Mouse (Mus musculus) kidney, postnatal 0 days (tissue): ENCODE measurements at regions not wholly inside any gene's neighbourhood (a gene's known extent, or its start where the extent isn't known, plus 50 kb on each side); places are given as distances from the start of the nearest gene placed in this dataset.
A peak's percentile ranks its signal among the peaks of the same experiment; 100 is the strongest.

Experiments
- ATAC-seq: fragments of 200-750 bp; cut with Nextera tagmentation; replicated peaks from 2 replicates; pipeline ENCODE4 v1.8.0; 2017; ENCODE audit warnings: low read depth, moderate number of reproducible peaks, moderate TSS enrichment, moderate library complexity; ENCODE audit not compliant: low FRiP score
- DNase-seq: peaks from one replicate; pipeline ENCODE4 v3.0.0-alpha.2; 2016; ENCODE audit warnings: low spot score
- H3K27ac ChIP-seq: fragments of 300-500 bp; sonication (generic); 2 replicates; pipeline ENCODE4 v1.5.1; 2014; ENCODE audit warnings: mild to moderate bottlenecking
- H3K27me3 ChIP-seq: fragments of 300-500 bp; sonication (generic); 2 replicates; pipeline ENCODE4 v1.6.1; 2014; ENCODE audit warnings: low read length, mixed read lengths; ENCODE audit not compliant: insufficient read depth
- H3K36me3 ChIP-seq: fragments of 300-500 bp; sonication (generic); 2 replicates; pipeline ENCODE4 v1.6.1; 2014; ENCODE audit warnings: low read length, mixed read lengths; ENCODE audit not compliant: insufficient read depth
- H3K4me1 ChIP-seq: fragments of 300-500 bp; sonication (generic); replicated peaks from 2 replicates; pipeline ENCODE4 v1.6.1; 2014; ENCODE audit warnings: antibody characterized with exemption, low read length, mixed read lengths; ENCODE audit not compliant: insufficient read depth
- H3K4me2 ChIP-seq: fragments of 300-500 bp; sonication (generic); 2 replicates; pipeline ENCODE4 v1.6.1; 2014; ENCODE audit warnings: mild to moderate bottlenecking, low read length, moderate library complexity, mixed read lengths
- H3K4me3 ChIP-seq: fragments of 300-500 bp; sonication (generic); replicated peaks from 2 replicates; pipeline ENCODE4 v1.5.1; 2014; ENCODE audit warnings: low read depth, low read length
- H3K9ac ChIP-seq: fragments of 300-500 bp; sonication (generic); 2 replicates; pipeline ENCODE4 v1.6.1; 2014; ENCODE audit warnings: low read depth, low read length
- H3K9me3 ChIP-seq: fragments of 300-500 bp; sonication (generic); replicated peaks from 2 replicates; pipeline ENCODE4 v1.6.1; 2016; ENCODE audit warnings: low read length, inconsistent platforms, mixed read lengths
- CTCF ChIP-seq: IDR thresholded peaks from 2 replicates; pipeline ENCODE4 v1.5.1; 2016; ENCODE audit warnings: antibody characterized with exemption, low read depth, mild to moderate bottlenecking, moderate library complexity
- WGBS: fragments of 180-500 bp; shearing (Covaris S2); extraction: QIAGEN DNeasy Blood & Tissue Kit; methylation state at CpG from one replicate; pipeline ENCODE4 v1.1.7; 2014; 5-methylcytosine and 5-hydroxymethylcytosine counted together

DNA sequence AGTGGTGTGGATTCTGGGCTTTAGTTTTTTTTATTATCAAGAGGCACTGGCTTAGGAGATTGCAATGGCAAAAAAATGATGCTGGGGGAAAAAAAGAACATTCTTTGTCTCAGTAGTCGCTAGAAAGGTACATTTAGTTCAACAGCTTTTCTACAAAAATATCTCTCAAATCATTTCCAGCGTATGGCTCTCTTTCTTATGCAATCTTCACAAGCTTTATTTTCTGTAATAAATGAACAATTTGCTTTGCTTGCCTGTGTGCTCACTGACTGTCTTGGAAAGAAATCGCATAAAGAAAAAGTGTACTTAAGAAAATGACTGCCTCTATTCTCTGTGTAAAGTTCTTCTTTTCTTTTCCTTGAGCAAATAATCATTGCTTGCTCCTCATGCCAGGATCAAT, 742.1 kb upstream of the Lrrc4c start:
- no peaks in the 10 kb centered on the region for H3K4me1 ChIP-seq
- H3K27ac ChIP-seq: no peak overlapping the region
- H3K9me3 ChIP-seq: no peaks in the 10 kb centered on the region
- TF ChIP-seq CTCF: no peak
- H3K27me3 ChIP-seq: no peaks in the 10 kb centered on the region
- no peaks in the 10 kb centered on the region for H3K36me3 ChIP-seq
- WGBS: 87% methylated on average over 3 of the region's 3 CpGs
- H3K4me3 ChIP-seq: no peak overlapping the region
- no peak for DNase-seq
- H3K9ac ChIP-seq: no peak overlapping the region
- no peak overlapping the region for H3K4me2 ChIP-seq
- no peak for ATAC-seq

DNA sequence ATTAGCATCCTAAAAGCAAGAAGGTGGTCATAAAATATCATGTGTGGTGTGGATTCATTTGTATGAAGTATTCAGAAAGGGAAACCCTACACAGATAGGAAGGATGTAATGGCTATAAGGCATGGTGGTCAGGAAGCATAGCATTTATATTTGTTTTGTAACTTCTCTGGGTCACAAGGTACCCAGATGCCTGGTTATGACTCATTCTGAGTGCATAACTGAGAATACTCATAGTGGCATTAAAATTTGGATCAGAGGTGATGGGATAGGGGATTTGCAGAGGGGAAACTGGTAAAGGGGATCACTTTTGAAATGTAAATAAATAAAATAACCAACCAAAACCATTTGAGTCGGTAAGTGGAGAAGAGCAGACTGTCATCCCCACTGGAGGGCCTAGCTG, 738.8 kb upstream of the Lrrc4c start:
- H3K4me1 ChIP-seq: no peaks in the 10 kb centered on the region
- DNase-seq: no peak
- no peaks in the 10 kb centered on the region for H3K27me3 ChIP-seq
- H3K4me2 ChIP-seq: no peak overlapping the region
- no peaks in the 10 kb centered on the region for H3K36me3 ChIP-seq
- H3K9ac ChIP-seq: no peak overlapping the region
- no peaks in the 10 kb centered on the region for H3K9me3 ChIP-seq
- H3K4me3 ChIP-seq: no peak overlapping the region
- 88% methylated on average over 1 of the region's 1 CpGs for WGBS
- no peak overlapping the region for H3K27ac ChIP-seq
- no peak for TF ChIP-seq CTCF
- ATAC-seq: no peak

DNA sequence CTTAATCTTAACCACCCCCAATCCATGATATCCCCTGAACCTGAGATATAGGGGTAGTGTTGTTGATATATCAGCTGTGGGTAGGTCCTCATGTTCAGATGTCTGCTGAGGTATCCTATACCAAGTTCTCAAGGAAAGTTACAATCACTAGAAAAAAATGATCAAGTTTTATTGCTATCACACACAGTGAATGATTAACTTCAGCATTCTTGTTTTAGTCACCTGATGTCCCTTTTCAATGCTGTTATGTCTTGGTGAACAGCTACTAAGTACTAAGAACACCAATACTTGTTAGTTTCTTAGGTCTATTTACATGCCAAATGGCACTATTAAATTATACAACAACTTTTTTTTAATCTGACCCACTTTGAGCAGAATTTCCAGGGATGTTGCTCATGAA, 732.0 kb upstream of the Lrrc4c start:
- Histone ChIP-seq H3K27ac (no peak overlapping the region), H3K4me3 (no peak overlapping the region), H3K27me3 (no peaks in the 10 kb centered on the region), H3K9me3 (no peaks in the 10 kb centered on the region), H3K4me2 (no peak overlapping the region), H3K4me1 (no peaks in the 10 kb centered on the region), H3K9ac (no peak overlapping the region), H3K36me3 (no peaks in the 10 kb centered on the region)
- TF ChIP-seq CTCF: no peak
- ATAC-seq (no peak), DNase-seq (no peak)

DNA sequence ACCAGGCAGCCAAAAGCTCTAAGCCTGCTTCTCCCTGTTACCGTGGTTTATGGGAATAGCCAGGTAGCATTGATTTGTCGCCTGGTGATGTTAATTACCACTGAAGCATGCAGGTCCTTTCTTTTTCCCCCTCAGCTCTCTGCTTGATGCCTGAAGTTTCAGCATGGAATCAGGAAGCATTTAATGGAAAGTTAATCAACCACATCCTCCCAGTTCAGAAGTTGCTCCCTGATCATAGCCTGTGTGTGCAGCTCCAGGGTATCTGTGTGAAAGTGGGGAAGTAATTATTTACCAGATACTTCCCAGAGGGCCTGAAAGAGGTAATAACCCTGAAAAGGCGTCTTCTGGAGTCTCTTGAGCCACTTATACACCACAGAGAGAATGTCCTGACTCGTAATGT, 730.9 kb upstream of the Lrrc4c start:
- Histone ChIP-seq H3K36me3 (no peaks in the 10 kb centered on the region), H3K4me2 (no peak overlapping the region), H3K9me3 (no peaks in the 10 kb centered on the region), H3K27ac (no peak overlapping the region), H3K9ac (no peak overlapping the region), H3K4me1 (no peaks in the 10 kb centered on the region), H3K27me3 (no peaks in the 10 kb centered on the region), H3K4me3 (no peak overlapping the region)
- DNase-seq: peak; percentile 76
- TF ChIP-seq CTCF: no peak
- WGBS: 14% methylated on average over 4 of the region's 4 CpGs
- peak; percentile 86 for ATAC-seq

DNA sequence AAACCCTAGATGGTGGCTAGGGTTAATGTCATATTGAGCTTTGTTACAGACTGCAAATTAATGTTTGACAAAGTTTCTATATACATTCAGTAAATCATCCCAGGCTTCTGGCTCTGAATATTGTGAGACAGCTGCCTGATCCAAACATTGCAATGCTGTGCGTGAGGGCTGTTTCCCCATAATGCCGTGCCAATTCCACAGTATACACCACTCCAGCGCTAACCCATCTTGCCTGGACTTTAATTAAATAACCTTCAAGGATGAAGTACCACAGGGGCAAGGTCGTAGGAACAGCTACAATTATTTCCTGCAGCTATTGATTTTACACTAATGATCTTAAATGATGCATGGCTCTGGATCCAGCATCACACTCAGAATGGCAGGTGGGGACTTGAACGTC, 704.6 kb upstream of the Lrrc4c start:
- Histone ChIP-seq H3K27ac (no peak overlapping the region), H3K27me3 (no peaks in the 10 kb centered on the region), H3K9ac (no peak overlapping the region), H3K36me3 (no peaks in the 10 kb centered on the region), H3K4me2 (no peak overlapping the region), H3K9me3 (no peaks in the 10 kb centered on the region), H3K4me3 (no peak overlapping the region), H3K4me1 (no peaks in the 10 kb centered on the region)
- 42% methylated on average over 5 of the region's 5 CpGs for WGBS
- no peak for DNase-seq
- ATAC-seq: no peak
- no peak for TF ChIP-seq CTCF

DNA sequence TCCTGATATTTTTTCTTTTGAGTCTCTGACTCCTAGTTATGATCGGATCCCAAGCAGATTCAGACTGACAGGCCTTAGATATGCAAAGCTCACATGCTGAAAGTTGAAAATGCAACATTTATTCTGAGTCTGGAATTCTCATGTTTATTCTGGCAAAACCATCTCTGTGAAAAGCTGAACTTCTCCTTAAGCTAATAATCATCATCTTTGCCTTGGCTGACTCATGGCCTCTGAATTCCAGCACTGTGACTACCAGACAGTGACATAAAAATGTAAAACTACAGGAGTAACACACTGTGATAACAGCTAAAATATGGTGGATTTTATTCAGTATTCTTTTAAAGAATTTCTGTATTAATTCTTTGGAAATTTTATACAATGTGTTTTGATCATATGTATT, 680.4 kb upstream of the Lrrc4c start:
- no peak overlapping the region for H3K4me3 ChIP-seq

DNA sequence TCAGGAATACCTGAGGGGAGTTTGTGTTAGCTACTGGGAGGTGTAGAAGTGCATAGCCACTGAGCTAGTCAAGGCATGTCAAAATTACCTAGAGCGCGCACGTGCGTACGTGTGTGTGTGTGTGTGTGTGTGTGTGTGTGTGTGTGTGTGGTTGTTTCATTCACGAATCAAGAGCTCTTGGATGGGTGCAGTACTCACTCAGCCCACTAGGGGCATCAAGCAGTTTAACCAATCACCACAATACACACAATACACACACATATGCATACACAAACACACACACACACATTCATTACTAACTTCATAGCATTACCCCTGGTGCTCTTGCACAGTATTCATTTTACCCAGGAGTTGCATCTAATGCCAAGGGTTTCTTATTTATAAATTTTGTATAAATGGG, 643.6 kb upstream of the Lrrc4c start:
- WGBS: 80% methylated on average over 6 of the region's 6 CpGs
- Histone ChIP-seq H3K9ac (no peak overlapping the region), H3K27me3 (no peaks in the 10 kb centered on the region), H3K27ac (no peak overlapping the region), H3K9me3 (no peaks in the 10 kb centered on the region), H3K4me1 (no peaks in the 10 kb centered on the region), H3K4me2 (no peak overlapping the region), H3K4me3 (no peak overlapping the region), H3K36me3 (no peaks in the 10 kb centered on the region)
- no peak for DNase-seq
- ATAC-seq: no peak
- peak; percentile 55 for TF ChIP-seq CTCF

More for the DNA sequence above, 680.4 kb upstream of the Lrrc4c start:
- Histone ChIP-seq H3K4me2 (no peak overlapping the region), H3K27me3 (no peaks in the 10 kb centered on the region), H3K4me1 (no peaks in the 10 kb centered on the region), H3K9ac (no peak overlapping the region), H3K36me3 (no peaks in the 10 kb centered on the region), H3K9me3 (no peaks in the 10 kb centered on the region), H3K27ac (no peak overlapping the region)
- 77% methylated on average over 1 of the region's 1 CpGs for WGBS
- ATAC-seq (no peak), DNase-seq (no peak)
- no peak for TF ChIP-seq CTCF
